14 mouse cellular contexts compared by ENCODE assay signal in genomic region chr5:111772127-111772526, GRCm38 (mm10). TPM values are rescaled to one million over a fixed set of nuclear protein-coding genes. Genes with fewer than 3 reads are reported as not detected.
A peak's percentile ranks its signal among the peaks of the same experiment; 100 is the strongest.
DNase-seq lines count a peak whose midpoint lies in the region; ATAC-seq and TF ChIP-seq lines count a peak whose summit lies in the region.
"Had no signal": no experiment of that assay in that cellular context is flagged by ENCODE, and none has a peak within 500 bp of the region (broad histone marks: within the 10 kb centered on the region; RNA-seq: fewer than 3 reads in every experiment).

No protein-coding gene starts in this region.

- H3K4me3 ChIP-seq in intestine, embryonic 14.5 days (ENCODE audit: low read depth, low read length) = no peak overlapping the region
- no peak overlapping the region for H3K4me3 ChIP-seq in intestine, postnatal 0 days (ENCODE audit: low read depth, low read length)
- no peak overlapping the region for H3K4me3 ChIP-seq in embryonic facial prominence, embryonic 10.5 days
- no peak overlapping the region for H3K4me3 ChIP-seq in forebrain, embryonic 16.5 days (replicated peaks; ENCODE audit: low read length)
- H3K4me3 ChIP-seq in midbrain, embryonic 13.5 days (replicated peaks) = no peak overlapping the region

- ATAC-seq in intestine, embryonic 14.5 days (replicated peaks; ENCODE audit: low FRiP score, low TSS enrichment, low read depth) = no peak
- no peak for ATAC-seq in intestine, postnatal 0 days
- ATAC-seq in forebrain, embryonic 16.5 days = peak; percentile 62
- peak; percentile 63; the same call in 1 of the 2 replicates for ATAC-seq in midbrain, embryonic 13.5 days
- ATAC-seq in megakaryocyte-erythroid progenitor cell, adult 5-6 weeks (replicated peaks; ENCODE audit: low FRiP score, low TSS enrichment, poor library complexity, severe bottlenecking) = no peak
- ATAC-seq: activated CD4-positive, CD25-positive, alpha-beta regulatory T cell, adult 4 months had no signal

- DNase-seq in intestine, embryonic 14.5 days (ENCODE audit: low spot score) = no peak
- DNase-seq in embryonic facial prominence, embryonic 10.5 days (ENCODE audit: low spot score) = peak; percentile 66
- DNase-seq in layer of hippocampus, adult 8-10 months (ENCODE audit: low spot score in 2 of 2) = no peak
- no peak for DNase-seq in left cerebral cortex, adult 18-20 months (ENCODE audit: low spot score in 2 of 2)
- DNase-seq: right cerebral cortex, postnatal 14 days; thymus, postnatal 36 days had no signal

- WGBS in intestine, embryonic 14.5 days = 34% methylated on average over 8 of the region's 8 CpGs
- 46% methylated on average over 8 of the region's 8 CpGs for WGBS in intestine, postnatal 0 days
- WGBS in embryonic facial prominence, embryonic 10.5 days = 11% methylated on average over 8 of the region's 8 CpGs
- WGBS in forebrain, embryonic 16.5 days = under 1% methylated on average over 8 of the region's 8 CpGs
- 4% methylated on average over 8 of the region's 8 CpGs for WGBS in midbrain, embryonic 13.5 days

- no peaks in the 10 kb centered on the region for H3K36me3 ChIP-seq in intestine, embryonic 14.5 days (ENCODE audit: control insufficient read depth, insufficient read depth, low read length)
- no peaks in the 10 kb centered on the region for H3K36me3 ChIP-seq in intestine, postnatal 0 days (ENCODE audit: control insufficient read depth, insufficient read depth)
- no peaks in the 10 kb centered on the region for H3K36me3 ChIP-seq in embryonic facial prominence, embryonic 10.5 days (replicated peaks)
- H3K36me3 ChIP-seq in forebrain, embryonic 16.5 days (ENCODE audit: control insufficient read depth, insufficient read depth) = no peaks in the 10 kb centered on the region
- H3K36me3 ChIP-seq in midbrain, embryonic 13.5 days = no peaks in the 10 kb centered on the region

- no peaks in the 10 kb centered on the region for H3K27me3 ChIP-seq in intestine, embryonic 14.5 days (replicated peaks; ENCODE audit: control insufficient read depth, insufficient read depth, low read length)
- H3K27me3 ChIP-seq in intestine, postnatal 0 days (replicated peaks; ENCODE audit: control insufficient read depth, insufficient read depth, low read length) = no peaks in the 10 kb centered on the region
- H3K27me3 ChIP-seq in embryonic facial prominence, embryonic 10.5 days (replicated peaks; ENCODE audit: low read depth, poor library complexity, severe bottlenecking) = no peaks in the 10 kb centered on the region
- no peaks in the 10 kb centered on the region for H3K27me3 ChIP-seq in forebrain, embryonic 16.5 days (replicated peaks; ENCODE audit: control insufficient read depth, insufficient read depth, low read length)
- H3K27me3 ChIP-seq in midbrain, embryonic 13.5 days = peaks cover 12% of the 10 kb centered on the region
- H3K27me3 ChIP-seq: CH12.LX had no signal

- H3K4me2 ChIP-seq in intestine, embryonic 14.5 days (ENCODE audit: low read length) = no peak overlapping the region
- H3K4me2 ChIP-seq in intestine, postnatal 0 days (replicated peaks; ENCODE audit: low read depth) = no peak overlapping the region
- no peak overlapping the region for H3K4me2 ChIP-seq in forebrain, embryonic 16.5 days (ENCODE audit: low read length)
- H3K4me2 ChIP-seq in midbrain, embryonic 13.5 days (replicated peaks) = no peak overlapping the region

- 0 out of 2 replicates have a peak overlapping the region, but pooled peaks have one; percentile 45 for H3K27ac ChIP-seq in intestine, embryonic 14.5 days (ENCODE audit: low read depth)
- no peak overlapping the region for H3K27ac ChIP-seq in intestine, postnatal 0 days (ENCODE audit: low read depth, low read length)
- peak overlapping the region; percentile 76 for H3K27ac ChIP-seq in embryonic facial prominence, embryonic 10.5 days (replicated peaks)
- H3K27ac ChIP-seq in forebrain, embryonic 16.5 days (ENCODE audit: low read length) = peak overlapping the region; percentile 88
- peak overlapping the region; percentile 76 for H3K27ac ChIP-seq in midbrain, embryonic 13.5 days

- no peaks in the 10 kb centered on the region for H3K9me3 ChIP-seq in intestine, embryonic 14.5 days (ENCODE audit: control insufficient read depth, low read length)
- H3K9me3 ChIP-seq in intestine, postnatal 0 days (ENCODE audit: control insufficient read depth) = no peaks in the 10 kb centered on the region
- H3K9me3 ChIP-seq in embryonic facial prominence, embryonic 10.5 days = no peaks in the 10 kb centered on the region
- no peaks in the 10 kb centered on the region for H3K9me3 ChIP-seq in forebrain, embryonic 16.5 days (ENCODE audit: control insufficient read depth, low read length)
- no peaks in the 10 kb centered on the region for H3K9me3 ChIP-seq in midbrain, embryonic 13.5 days

- no peak for TF ChIP-seq CTCF in intestine, postnatal 0 days (IDR thresholded peaks at IDR 0.05; ENCODE audit: low read depth)

- peaks cover 24% of the 10 kb centered on the region for H3K4me1 ChIP-seq in intestine, embryonic 14.5 days (replicated peaks; ENCODE audit: control insufficient read depth, insufficient read depth, low read length)
- no peaks in the 10 kb centered on the region for H3K4me1 ChIP-seq in intestine, postnatal 0 days (replicated peaks; ENCODE audit: control insufficient read depth, insufficient read depth, low read length)
- peaks cover 74% of the 10 kb centered on the region for H3K4me1 ChIP-seq in embryonic facial prominence, embryonic 10.5 days
- H3K4me1 ChIP-seq in forebrain, embryonic 16.5 days (replicated peaks; ENCODE audit: control insufficient read depth, insufficient read depth, low read length) = peaks cover 32% of the 10 kb centered on the region
- H3K4me1 ChIP-seq in midbrain, embryonic 13.5 days (replicated peaks) = peaks cover 44% of the 10 kb centered on the region

- H3K9ac ChIP-seq in intestine, embryonic 14.5 days (ENCODE audit: low read length) = no peak overlapping the region
- no peak overlapping the region for H3K9ac ChIP-seq in intestine, postnatal 0 days (ENCODE audit: low read depth, low read length)
- no peak overlapping the region for H3K9ac ChIP-seq in forebrain, embryonic 16.5 days (replicated peaks; ENCODE audit: low read depth, low read length)
- H3K9ac ChIP-seq in midbrain, embryonic 13.5 days (replicated peaks) = no peak overlapping the region

RNA-seq across cellular contexts. Expression of gene Gm26897, which starts 38.4 kb away (rescaled TPM):
- polyA plus RNA-seq in intestine, embryonic 14.5 days (2014; fragmentation: Nextera tagmentation; extraction: Ambion mirVana) = not detected in 2 replicates
- not detected in 2 replicates for polyA plus RNA-seq in intestine, postnatal 0 days (2015; fragmentation: Nextera tagmentation; extraction: Ambion mirVana)
- polyA plus RNA-seq in embryonic facial prominence, embryonic 10.5 days (2016; fragmentation: Nextera tagmentation; extraction: Ambion mirVana) = not detected in 2 replicates
- polyA plus RNA-seq in forebrain, embryonic 16.5 days (2015; fragmentation: Nextera tagmentation; extraction: Ambion mirVana) = not detected in 2 replicates
- polyA plus RNA-seq in midbrain, embryonic 13.5 days (2015; fragmentation: Nextera tagmentation; extraction: Ambion mirVana) = not detected in 2 replicates
- not detected for total RNA-seq in layer of hippocampus, adult 8-10 months (2022)
- not detected in 2 replicates for total RNA-seq in megakaryocyte-erythroid progenitor cell, adult 5-6 weeks (2014; fragmentation: Nextera tagmentation)
- total RNA-seq in megakaryocyte-erythroid progenitor cell, adult 5-6 weeks (2017) = not detected in 2 replicates
- total RNA-seq in left cerebral cortex, adult 18-20 months (2021) = not detected
- total RNA-seq: CH12.LX; hematopoietic stem cell, adult 5-6 weeks; left cerebral cortex, postnatal 36 days had no signal
- polyA plus RNA-seq: activated CD4-positive, CD25-positive, alpha-beta regulatory T cell, adult 4 months had no signal

Comparison
In these comparisons a context has a peak if more than half of its experiments do, and no peak if none do; other contexts are left out.
1. ATAC-seq: peak in forebrain, embryonic 16.5 days (single experiment) and midbrain, embryonic 13.5 days (single experiment); none in intestine, embryonic 14.5 days (single experiment), intestine, postnatal 0 days (single experiment) and megakaryocyte-erythroid progenitor cell, adult 5-6 weeks (single experiment).